ENCODE assay signal across 9 mouse cellular contexts in the genomic region with DNA sequence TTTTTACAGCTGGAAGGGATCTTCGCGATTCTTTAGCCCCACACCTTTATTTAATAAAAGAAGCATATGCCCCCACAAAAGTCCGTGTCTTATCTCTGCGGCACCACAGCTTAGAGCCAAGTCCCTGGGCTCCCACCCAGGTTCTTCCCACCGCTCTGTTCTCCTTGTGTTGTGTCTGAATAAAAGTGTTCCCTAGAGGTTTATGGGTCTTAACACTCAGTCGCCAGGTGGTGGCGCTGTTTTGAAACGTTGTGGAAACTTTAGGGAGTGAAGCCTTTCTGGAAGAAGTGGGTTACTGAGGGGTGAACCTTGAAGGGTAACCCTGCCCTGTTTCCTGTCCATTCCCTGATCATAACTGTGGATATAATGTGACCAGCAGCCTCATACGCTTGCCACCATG.
DNase-seq lines count a peak whose midpoint lies in the region.
"Had no signal": no experiment of that assay in that cellular context is flagged by ENCODE, and none has a peak within 500 bp of the region (broad histone marks: within the 10 kb centered on the region; RNA-seq: fewer than 3 reads in every experiment).

No protein-coding gene starts in this region.

- no peaks in the 10 kb centered on the region for H3K27me3 ChIP-seq in heart, embryonic 10.5 days (ENCODE audit: insufficient read depth, poor library complexity, severe bottlenecking)
- H3K27me3 ChIP-seq: heart, embryonic 15.5 days had no signal

- H3K36me3 ChIP-seq in heart, embryonic 10.5 days: no peaks in the 10 kb centered on the region
- H3K36me3 ChIP-seq: heart, embryonic 15.5 days had no signal

- no peaks in the 10 kb centered on the region for H3K9me3 ChIP-seq in heart, embryonic 10.5 days
- H3K9me3 ChIP-seq: heart, embryonic 15.5 days had no signal

- no peak overlapping the region for H3K27ac ChIP-seq in heart, embryonic 10.5 days
- H3K27ac ChIP-seq: heart, embryonic 15.5 days had no signal

- H3K4me1 ChIP-seq in heart, embryonic 10.5 days: no peaks in the 10 kb centered on the region; the same call in 1 of the 2 replicates
- H3K4me1 ChIP-seq: heart, embryonic 15.5 days had no signal

- 45% methylated on average over 9 of the region's 9 CpGs for WGBS in heart, embryonic 10.5 days

- H3K4me3 ChIP-seq in heart, embryonic 10.5 days: no peak overlapping the region
- H3K4me3 ChIP-seq: heart, embryonic 15.5 days had no signal

- intact Hi-C loops in left cerebral cortex, postnatal 4 days (cut with DNase I): no loop called here

- DNase-seq in heart, adult 8-10 months (ENCODE audit: low spot score): peak; percentile 7
- DNase-seq in heart, embryonic 10.5 days (ENCODE audit: low spot score): no peak
- peak; percentile 37 for DNase-seq in right cerebral cortex, adult 18-20 months
- no peak for DNase-seq in right cerebral cortex, postnatal 25 days
- DNase-seq in fibroblast of lung, adult 2 months (ENCODE audit: low read depth): peak; percentile 26
- peak; percentile 64 for DNase-seq in left cerebral cortex, postnatal 4 days
- DNase-seq in urinary bladder, postnatal 25 days (ENCODE audit: low spot score): peak; percentile 39
- no peak for DNase-seq in Muller cell, postnatal 12 days (ENCODE audit: inconsistent ontology term)

Comparison
In these comparisons a context has a peak if more than half of its experiments do, and no peak if none do; other contexts are left out.
1. DNase-seq: peak in heart, adult 8-10 months (single experiment), right cerebral cortex, adult 18-20 months (single experiment), fibroblast of lung, adult 2 months (single experiment), left cerebral cortex, postnatal 4 days (single experiment) and urinary bladder, postnatal 25 days (single experiment); none in heart, embryonic 10.5 days (single experiment), right cerebral cortex, postnatal 25 days (single experiment) and Muller cell, postnatal 12 days (single experiment).